Mouse (Mus musculus): ENCODE measurements around the gene Lrriq1.

The Lrriq1 gene

DNA sequence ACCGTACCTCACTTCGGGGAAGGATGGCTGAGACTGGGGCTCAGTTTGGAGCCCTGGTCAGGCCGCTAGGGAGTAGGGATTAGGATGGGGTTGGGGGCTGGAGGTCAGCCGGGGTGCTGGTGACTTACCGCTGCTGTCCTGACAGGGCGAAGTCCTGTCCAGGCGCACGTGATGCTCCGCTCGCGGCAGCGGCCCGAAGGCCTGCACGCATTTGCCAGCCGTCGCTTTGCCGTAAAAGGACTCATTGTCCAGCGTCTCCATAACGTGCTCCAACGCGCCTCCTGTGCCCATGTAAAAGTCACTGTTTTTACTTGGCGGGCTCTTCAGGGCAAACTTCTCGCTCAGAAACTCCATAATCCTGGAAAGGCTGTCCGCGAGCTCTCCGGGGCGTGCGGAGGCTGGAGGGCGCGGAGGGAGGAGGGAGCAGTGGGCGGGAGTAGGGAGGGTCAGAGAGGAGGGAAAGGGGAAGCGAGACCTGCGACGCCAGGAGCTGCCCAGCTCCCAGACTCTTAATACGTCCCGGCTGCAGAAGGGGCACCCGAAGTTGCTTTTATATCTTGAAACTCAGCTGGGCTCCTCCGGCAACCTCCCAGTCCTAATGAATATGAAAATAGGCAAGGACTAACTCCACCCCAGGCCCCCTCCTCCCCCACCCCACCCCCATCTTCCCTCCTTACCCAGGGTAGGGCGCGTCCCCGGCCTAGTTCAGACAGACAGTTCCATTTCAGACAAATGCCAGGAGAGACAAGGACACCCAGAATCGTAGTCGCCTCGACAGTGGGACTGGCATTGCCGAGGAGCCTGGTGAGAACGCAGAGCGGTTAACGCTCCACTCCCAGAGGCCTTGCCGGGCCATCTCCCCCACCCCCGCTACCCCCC lies 207.6 kb downstream of the Lrriq1 start:
- no peak for DNase-seq (ENCODE audit: low spot score)

DNA sequence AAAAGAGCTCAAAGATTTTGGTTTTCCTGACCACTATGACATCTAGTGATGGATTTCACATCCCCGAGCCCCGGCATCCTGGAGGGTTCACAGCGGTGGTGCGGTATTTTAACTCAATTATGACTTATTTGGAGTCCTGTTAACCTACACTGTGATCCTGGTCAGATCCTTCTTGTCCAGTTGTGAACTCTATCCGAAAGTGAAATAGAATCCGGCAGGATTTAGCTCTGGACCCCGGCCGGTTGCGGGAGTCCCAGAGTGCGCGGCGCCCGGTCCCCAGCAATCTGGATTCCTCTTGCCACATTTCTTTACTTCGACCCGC lies 208.2 kb downstream of the Lrriq1 start:
- DNase-seq (ENCODE audit: low spot score): no peak

DNA sequence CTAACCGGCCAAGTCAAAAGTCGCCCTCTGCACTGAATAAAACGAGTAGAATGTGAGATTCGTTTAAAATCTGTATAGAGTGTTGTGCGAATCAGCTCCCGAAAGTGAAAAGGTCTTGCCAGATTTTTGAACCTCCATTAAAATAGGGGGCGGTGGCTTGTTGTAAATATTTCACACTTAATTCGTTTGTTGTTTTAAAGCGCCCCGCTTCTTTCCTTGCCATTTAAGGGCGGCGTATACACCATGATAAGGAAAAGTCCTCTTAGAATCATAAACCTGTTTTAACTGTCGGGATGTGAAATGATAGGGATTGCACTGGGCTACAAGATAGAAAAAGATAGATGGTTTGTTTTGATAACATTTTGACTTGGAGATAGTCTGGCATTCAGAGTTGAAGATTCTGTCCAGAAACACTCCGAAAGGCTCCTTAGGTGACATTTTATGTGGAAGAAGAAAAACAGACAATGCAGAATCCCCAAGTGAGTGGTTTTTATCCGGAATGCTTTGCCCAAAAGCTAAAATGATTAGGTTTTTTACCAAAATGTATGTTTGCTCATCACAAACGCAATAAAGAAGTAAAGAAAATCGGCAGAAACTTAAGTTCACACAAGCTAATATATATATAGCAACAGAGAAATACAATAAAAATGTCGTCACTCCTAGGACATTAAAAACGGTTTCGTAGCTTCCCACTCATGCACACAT lies 208.7 kb downstream of the Lrriq1 start:
- no peak for DNase-seq (ENCODE audit: low spot score)

DNA sequence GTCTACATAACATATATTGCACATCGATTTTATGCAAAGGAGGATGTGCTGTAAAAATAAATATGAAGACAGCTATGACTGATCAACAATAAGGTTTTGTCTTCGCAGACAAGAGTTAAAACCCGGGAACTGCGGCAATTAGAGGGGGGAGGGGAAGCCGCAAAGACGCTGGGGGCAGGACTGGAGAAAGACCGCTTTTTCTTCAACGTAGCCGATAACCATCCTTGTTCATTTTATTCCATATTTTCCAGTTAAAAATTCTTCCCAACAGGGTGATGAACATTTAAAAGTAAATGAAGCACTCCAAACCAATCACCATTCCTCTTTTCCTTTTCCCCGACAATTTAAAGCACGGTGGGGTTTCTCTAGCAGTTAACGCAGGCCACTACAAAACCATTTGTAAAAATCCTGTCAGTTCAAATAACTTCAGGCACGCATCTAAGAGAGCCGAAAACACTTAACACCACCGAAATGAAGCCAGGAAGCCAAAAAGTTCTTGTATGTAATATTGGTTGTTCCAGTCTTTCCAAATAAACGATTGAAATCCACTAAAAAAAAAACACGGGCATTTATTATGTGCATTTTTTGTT lies 209.4 kb downstream of the Lrriq1 start:
- no peak for DNase-seq (ENCODE audit: low spot score)

DNA sequence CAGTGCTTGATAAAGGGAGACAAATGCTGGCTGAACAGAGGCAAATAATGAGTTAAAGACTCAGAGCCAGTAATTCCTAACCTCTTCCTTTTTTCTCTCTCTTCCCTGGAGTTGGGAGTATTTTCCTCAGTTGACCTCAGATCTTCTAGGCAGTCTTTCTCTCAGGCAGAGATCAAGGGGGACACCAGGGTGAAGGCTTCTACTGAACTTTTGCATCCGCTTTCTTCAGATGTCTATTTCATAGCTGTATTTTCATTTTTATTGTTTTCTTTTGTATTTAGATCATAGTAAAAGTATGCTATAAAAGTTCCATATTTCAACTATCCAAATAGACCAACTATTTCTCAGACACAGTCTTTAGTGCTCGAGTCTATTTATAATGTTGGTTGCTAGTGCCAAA lies 233.6 kb downstream of the Lrriq1 start:
- no peak for DNase-seq (ENCODE audit: low spot score)

DNA sequence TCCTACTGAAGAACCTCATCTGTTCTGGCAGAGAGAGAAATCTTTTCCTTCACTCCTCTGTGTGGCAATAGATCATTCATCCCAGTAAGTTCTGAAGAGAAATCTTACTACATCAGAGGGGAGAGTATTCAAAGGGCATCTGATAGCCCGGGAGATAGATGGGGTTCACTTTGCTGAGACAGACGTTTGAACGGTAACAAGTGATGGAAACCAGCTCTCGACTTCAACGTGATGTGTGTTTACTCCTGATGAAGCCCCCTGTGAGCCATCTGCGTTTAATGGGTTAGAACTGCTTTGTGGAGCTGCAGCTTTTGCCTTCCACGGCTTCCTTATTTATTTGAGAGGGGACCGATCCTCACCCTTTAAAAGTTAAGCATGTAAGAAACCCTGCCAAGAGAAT lies 235.2 kb downstream of the Lrriq1 start:
- DNase-seq (ENCODE audit: low spot score): no peak

DNA sequence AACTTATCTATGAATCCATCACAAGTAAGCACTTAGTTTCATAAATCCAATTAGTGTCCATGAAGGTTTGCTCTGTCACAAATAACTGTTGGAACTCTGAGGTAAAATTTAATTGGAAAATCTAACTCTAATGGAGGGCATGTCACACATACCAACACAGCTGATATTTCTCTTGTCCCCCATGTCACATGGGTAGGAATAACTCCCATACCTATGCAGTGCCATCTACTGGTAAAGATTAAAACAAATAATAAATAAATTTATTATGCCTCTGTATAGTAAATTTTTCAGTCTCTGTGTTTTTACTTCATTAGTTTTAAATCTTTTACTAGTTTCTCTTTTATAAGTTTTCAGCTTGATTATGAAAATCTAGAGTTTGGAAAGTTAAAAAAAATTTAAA lies 236.5 kb downstream of the Lrriq1 start:
- DNase-seq (ENCODE audit: low spot score): no peak
